Mouse (Mus musculus): ENCODE measurements around the gene Nr2c2.
A peak's percentile ranks its signal among the peaks of the same experiment; 100 is the strongest.

DNA sequence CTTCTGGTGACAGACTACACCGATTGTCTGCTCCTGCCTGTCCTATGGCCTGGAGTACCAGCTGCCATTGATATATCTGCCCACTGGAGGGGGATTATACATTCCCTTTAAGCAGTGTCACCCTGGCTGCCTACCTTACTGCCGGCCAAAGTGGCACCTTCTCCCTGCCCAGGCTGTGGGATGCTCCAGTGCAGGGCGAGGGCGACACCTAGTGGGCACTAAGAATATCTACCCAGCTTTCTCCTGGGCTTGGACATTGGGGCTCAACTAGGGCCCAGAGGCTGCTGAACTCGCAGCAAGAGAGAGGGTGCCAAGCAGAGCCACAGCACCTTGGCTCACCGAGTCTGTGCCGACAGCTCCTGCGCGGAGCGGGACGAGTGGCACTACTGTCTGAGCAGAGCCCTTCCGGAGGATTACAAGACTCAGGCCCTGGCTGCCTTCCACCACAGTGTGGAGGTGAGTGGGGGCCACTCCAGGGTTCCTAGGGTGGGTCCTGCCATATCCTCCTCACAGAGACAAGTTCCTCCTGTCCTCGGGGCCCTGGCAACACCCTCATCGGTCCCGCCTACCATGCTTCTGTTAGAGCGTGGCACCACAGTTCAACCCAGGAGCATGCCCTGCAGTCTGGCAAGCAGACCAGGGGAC lies 23.9 kb upstream of the Nr2c2 start:
- TF ChIP-seq MAFK (IDR thresholded peaks at IDR 0.05; ENCODE audit: insufficient read depth, low read depth, low read length) = no peak
- peak; percentile 97 for TF ChIP-seq ZC3H11A (IDR thresholded peaks at IDR 0.05; ENCODE audit: borderline replicate concordance, low read depth, low read length)
- no peak for TF ChIP-seq CHD2 (IDR thresholded peaks at IDR 0.05; ENCODE audit: low read depth, low read length)

Measured in ES-E14 (cell line).